8 mouse cellular contexts compared by ENCODE assay signal in genomic region chr8:120471166-120471565, GRCm38 (mm10).
DNase-seq lines count a peak whose midpoint lies in the region; ATAC-seq and TF ChIP-seq lines count a peak whose summit lies in the region.

No protein-coding gene starts in this region.

- H3K4me3 ChIP-seq in thymus, adult 2 months (ENCODE audit: control insufficient read depth, insufficient read depth, low read length), result no peak overlapping the region
- H3K4me3 ChIP-seq in hindbrain, embryonic 13.5 days, result no peak overlapping the region
- H3K4me3 ChIP-seq in stomach, postnatal 0 days (ENCODE audit: low read depth, low read length), result no peak overlapping the region

- no peak for TF ChIP-seq EP300 in stomach, postnatal 0 days (optimal IDR thresholded peaks at IDR 0.05)

- H3K27ac ChIP-seq in thymus, adult 2 months (ENCODE audit: control insufficient read depth, insufficient read depth, low read length), result no peak overlapping the region
- H3K27ac ChIP-seq in hindbrain, embryonic 13.5 days, result peak overlapping the region; percentile 87
- H3K27ac ChIP-seq in stomach, postnatal 0 days (replicated peaks), result no peak overlapping the region

- H3K9ac ChIP-seq in hindbrain, embryonic 13.5 days, result no peak overlapping the region
- H3K9ac ChIP-seq in stomach, postnatal 0 days (ENCODE audit: low read length), result no peak overlapping the region

- DNase-seq in cerebellum, adult 11 months, result peak; percentile 49
- peak; percentile 51 for DNase-seq in thymus, adult 2 months
- no peak for DNase-seq in thymus, adult 18-20 months
- peak; percentile 68 to 73 for DNase-seq in lung, postnatal 4 days
- DNase-seq in stomach, postnatal 0 days (ENCODE audit: low spot score), result peak; percentile 68

- peaks cover 59% of the 10 kb centered on the region for H3K4me1 ChIP-seq in thymus, adult 2 months (replicated peaks; ENCODE audit: control insufficient read depth, insufficient read depth, low read length)
- H3K4me1 ChIP-seq in hindbrain, embryonic 13.5 days (replicated peaks), result peaks cover 88% of the 10 kb centered on the region
- no peaks in the 10 kb centered on the region for H3K4me1 ChIP-seq in stomach, postnatal 0 days (replicated peaks; ENCODE audit: control insufficient read depth, insufficient read depth)

- no peaks in the 10 kb centered on the region for H3K27me3 ChIP-seq in thymus, adult 2 months (ENCODE audit: control insufficient read depth, insufficient read depth, low read length)
- 0 out of 2 replicates have a peak, but pooled peaks cover 5% of the 10 kb centered on the region for H3K27me3 ChIP-seq in hindbrain, embryonic 13.5 days
- no peaks in the 10 kb centered on the region for H3K27me3 ChIP-seq in stomach, postnatal 0 days (ENCODE audit: control insufficient read depth, insufficient read depth, low read length)

- H3K36me3 ChIP-seq in thymus, adult 2 months (ENCODE audit: control insufficient read depth, insufficient read depth, low read length), result no peaks in the 10 kb centered on the region
- H3K36me3 ChIP-seq in hindbrain, embryonic 13.5 days, result no peaks in the 10 kb centered on the region
- H3K36me3 ChIP-seq in stomach, postnatal 0 days (ENCODE audit: control insufficient read depth, insufficient read depth, low read length), result no peaks in the 10 kb centered on the region

- ATAC-seq in cerebellum, adult (ENCODE audit: insufficient number of reproducible peaks, low FRiP score, low TSS enrichment), result no peak
- ATAC-seq in hindbrain, embryonic 13.5 days (ENCODE audit: low FRiP score), result no peak
- ATAC-seq in stomach, postnatal 0 days (ENCODE audit: low FRiP score, low TSS enrichment), result no peak
- no peak for ATAC-seq in inflammation-experienced regulatory T-cells, adult 6 months

- no peaks in the 10 kb centered on the region for H3K9me3 ChIP-seq in hindbrain, embryonic 13.5 days
- H3K9me3 ChIP-seq in stomach, postnatal 0 days (ENCODE audit: control insufficient read depth, low read length), result no peaks in the 10 kb centered on the region

- peak; percentile 43; the same call in 1 of the 2 replicates for TF ChIP-seq CTCF in thymus, adult 2 months (IDR thresholded peaks at IDR 0.05; ENCODE audit: borderline replicate concordance, control insufficient read depth, extremely low read depth, insufficient read depth, low read length, poor library complexity)
- TF ChIP-seq CTCF in stomach, postnatal 0 days (IDR thresholded peaks at IDR 0.05; ENCODE audit: low read depth), result peak; percentile 65

- 69% methylated on average over 7 of the region's 7 CpGs for WGBS in thymus, adult 2 months
- whole genome bisulfite sequencing in hindbrain, embryonic 13.5 days, result 9% methylated on average over 7 of the region's 7 CpGs
- 35% methylated on average over 7 of the region's 7 CpGs for WGBS in stomach, postnatal 0 days

- TF ChIP-seq POLR2A in thymus, adult 2 months (IDR thresholded peaks at IDR 0.05; ENCODE audit: control insufficient read depth, extremely low read depth, insufficient read depth, low read length, poor library complexity), result no peak

- H3K4me2 ChIP-seq in hindbrain, embryonic 13.5 days, result no peak overlapping the region
- H3K4me2 ChIP-seq in stomach, postnatal 0 days (replicated peaks; ENCODE audit: low read depth), result no peak overlapping the region

Comparison
In these comparisons a context has a peak if more than half of its experiments do, and no peak if none do; other contexts are left out.
1. DNase-seq: peak in cerebellum, adult 11 months (single experiment), thymus, adult 2 months (single experiment), lung, postnatal 4 days (2 of 2) and stomach, postnatal 0 days (single experiment); none in thymus, adult 18-20 months (0 of 2).